Mouse (Mus musculus): ENCODE data around the gene Olfm2. TPM values are rescaled to one million over a fixed set of nuclear protein-coding genes. Genes with fewer than 3 reads are reported as not detected.

Olfm2 gene
- total and polyA plus RNA-seq, 3 experiments: 0.08 to 0.47 TPM; not detected in 1

DNA sequence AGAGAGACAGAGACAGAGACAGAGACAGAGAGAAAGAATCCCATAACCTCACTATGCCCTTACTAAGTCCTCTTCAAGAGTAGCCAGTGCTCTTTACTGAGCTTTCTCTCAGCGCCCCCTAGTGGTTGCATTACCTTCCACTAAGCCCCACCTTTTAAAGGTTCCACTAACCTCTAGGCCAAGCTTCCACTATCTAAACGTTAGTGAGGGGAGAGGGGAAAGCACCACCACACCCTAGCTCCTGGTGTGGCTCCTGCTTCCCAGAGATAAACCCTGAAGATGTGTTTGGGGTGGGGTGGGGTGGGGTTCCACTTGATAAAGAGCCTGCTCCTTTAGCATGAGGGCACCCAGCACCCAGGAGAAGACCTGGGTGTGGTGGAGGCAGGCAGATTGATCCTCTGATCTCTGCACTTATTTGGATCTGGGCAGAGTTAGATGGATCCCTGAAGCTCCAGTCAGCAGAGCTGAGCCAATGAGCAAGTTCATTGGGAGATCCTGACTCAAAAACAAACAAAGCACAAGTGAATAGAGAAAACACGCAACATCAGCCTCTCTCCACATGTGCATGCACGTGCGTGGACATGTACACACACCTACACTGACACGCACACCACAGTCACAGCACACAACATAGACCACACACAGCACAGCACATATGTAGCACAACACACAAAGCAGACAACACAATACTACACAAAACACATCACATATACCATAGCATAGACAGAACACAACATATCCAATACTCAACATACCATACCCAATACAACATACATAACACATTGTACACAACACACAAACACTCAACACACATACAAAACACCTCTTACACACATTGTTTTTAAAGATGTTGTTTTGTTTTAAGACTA lies 11.2 kb upstream of the Olfm2 start:
- DNase-seq (ENCODE audit: extremely low read depth): peak; percentile 84
- Histone ChIP-seq H3K4me3 (replicated peaks in 1 of 3; ENCODE audit: low read depth in 2 of 3, low read length in 2 of 3, poor library complexity in 1 of 3) (no peak overlapping the region), H3K27ac (ENCODE audit: insufficient read depth, low read depth) (no peak overlapping the region), H3K9ac (ENCODE audit: insufficient read depth, low read depth) (no peak overlapping the region), H3K27me3 (replicated peaks) (peaks cover 20% of the 10 kb centered on the region), H3K4me1 (ENCODE audit: control insufficient read depth in 1 of 2, insufficient read depth in 2 of 2) (peaks cover 0 to 29% of the 10 kb centered on the region in 2 experiments; a peak in 2 of 4 replicates), H3K36me3 (replicated peaks in 1 of 2; ENCODE audit: control insufficient read depth in 1 of 2, insufficient read depth in 1 of 2, low read length in 1 of 2) (no peaks in the 10 kb centered on the region), H3K9me3 (replicated peaks; ENCODE audit: low read length) (no peaks in the 10 kb centered on the region), H3K4me2 (ENCODE audit: insufficient read depth, low read depth, poor library complexity, severe bottlenecking) (no peak overlapping the region), H3K79me2 (replicated peaks; ENCODE audit: control insufficient read depth, extremely low read depth, insufficient read depth, poor library complexity, severe bottlenecking) (no peaks in the 10 kb centered on the region)
- TF ChIP-seq USF2 (conservative IDR thresholded peaks at IDR 0.05; ENCODE audit: low read depth, low read length) (no peak), JUN (IDR thresholded peaks at IDR 0.05; ENCODE audit: insufficient read depth, low read depth, low read length) (no peak), NRF1 (IDR thresholded peaks at IDR 0.05; ENCODE audit: low read depth, low read length) (no peak), SMC3 (IDR thresholded peaks at IDR 0.05; ENCODE audit: low read depth, low read length) (peak; percentile 51), RAD21 (IDR thresholded peaks at IDR 0.05; ENCODE audit: low read depth, low read length) (peak; percentile 50), ZMIZ1 (IDR thresholded peaks at IDR 0.05; ENCODE audit: low read depth, low read length) (no peak), CTCF (conservative IDR thresholded peaks at IDR 0.05 in 1 of 2, IDR thresholded peaks at IDR 0.05 in 1 of 2; ENCODE audit: low read depth in 2 of 2, low read length in 2 of 2) (peak; percentile 80 to 82)
- in situ Hi-C loops (cut with MboI; ENCODE audit: low pct_ligation_motif_present, low pct_unique_long_range_greater_than_20kb, low sequenced_read_pairs): loop anchor here (5.0 kb wide), 1 partner anchor 45 kb away; no protein-coding TSS in a partner anchor
- dilution Hi-C loops (cut with MboI; ENCODE audit: extremely low pct_ligation_motif_present, extremely low pct_unique_long_range_greater_than_20kb, low sequenced_read_pairs): no loop called here

DNA sequence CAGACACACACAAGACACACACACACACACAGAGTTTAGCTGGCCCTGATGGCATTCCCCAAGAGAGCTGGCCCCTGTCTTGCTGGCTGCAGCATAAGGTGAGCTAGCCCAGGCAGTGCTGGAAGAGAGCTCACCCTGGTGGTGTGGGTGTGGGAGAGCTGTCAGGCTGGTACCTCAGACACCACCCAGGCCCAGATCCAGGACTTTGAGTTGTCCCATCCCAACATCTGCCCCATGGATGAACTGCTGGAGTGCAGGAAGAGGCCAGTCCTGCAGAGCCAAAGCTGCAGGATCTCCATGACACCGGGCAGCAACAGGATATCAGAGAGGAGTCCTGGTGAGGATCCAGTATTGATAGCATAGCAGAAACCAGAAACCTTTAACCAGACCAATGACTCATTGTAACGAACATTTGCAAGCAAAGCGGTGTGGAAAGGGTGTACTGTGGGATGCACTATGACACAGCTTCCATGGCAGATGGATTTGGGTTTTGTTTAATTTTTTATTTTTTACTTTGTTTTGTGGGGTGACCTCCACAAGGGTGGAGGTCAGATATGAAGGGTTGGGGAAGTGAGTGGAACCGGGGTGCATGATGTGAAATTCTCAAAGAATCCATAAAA lies 10.0 kb upstream of the Olfm2 start:
- TF ChIP-seq CTCF (conservative IDR thresholded peaks at IDR 0.05 in 1 of 2, IDR thresholded peaks at IDR 0.05 in 1 of 2; ENCODE audit: low read depth in 2 of 2, low read length in 2 of 2): peak in 1 of 2 experiments; percentile 23; a peak in 1 of 4 replicates
- no peak for TF ChIP-seq RCOR1 (conservative IDR thresholded peaks at IDR 0.05; ENCODE audit: low read depth, low read length)
- no peaks in the 10 kb centered on the region for H3K9me3 ChIP-seq (replicated peaks; ENCODE audit: low read length)
- H3K4me2 ChIP-seq (ENCODE audit: insufficient read depth, low read depth, poor library complexity, severe bottlenecking): no peak overlapping the region
- H3K27me3 ChIP-seq (replicated peaks): peaks cover 18% of the 10 kb centered on the region
- no peaks in the 10 kb centered on the region for H3K79me2 ChIP-seq (replicated peaks; ENCODE audit: control insufficient read depth, extremely low read depth, insufficient read depth, poor library complexity, severe bottlenecking)
- H3K27ac ChIP-seq (ENCODE audit: insufficient read depth, low read depth): no peak overlapping the region
- no peak overlapping the region for H3K4me3 ChIP-seq (replicated peaks in 1 of 3; ENCODE audit: low read depth in 2 of 3, low read length in 2 of 3, poor library complexity in 1 of 3)
- dilution Hi-C loops (cut with MboI; ENCODE audit: extremely low pct_ligation_motif_present, extremely low pct_unique_long_range_greater_than_20kb, low sequenced_read_pairs) (no loop called here), in situ Hi-C loops (cut with MboI; ENCODE audit: low pct_ligation_motif_present, low pct_unique_long_range_greater_than_20kb, low sequenced_read_pairs) (loop anchor here (5.0 kb wide), 1 partner anchor 46 kb away; no protein-coding TSS in a partner anchor)
- H3K4me1 ChIP-seq (ENCODE audit: control insufficient read depth in 1 of 2, insufficient read depth in 2 of 2): peaks cover 0 to 25% of the 10 kb centered on the region in 2 experiments; a peak in 2 of 4 replicates
- H3K36me3 ChIP-seq (replicated peaks in 1 of 2; ENCODE audit: control insufficient read depth in 1 of 2, insufficient read depth in 1 of 2, low read length in 1 of 2): no peaks in the 10 kb centered on the region
- H3K9ac ChIP-seq (ENCODE audit: insufficient read depth, low read depth): no peak overlapping the region
- no peak for DNase-seq (ENCODE audit: extremely low read depth)

DNA sequence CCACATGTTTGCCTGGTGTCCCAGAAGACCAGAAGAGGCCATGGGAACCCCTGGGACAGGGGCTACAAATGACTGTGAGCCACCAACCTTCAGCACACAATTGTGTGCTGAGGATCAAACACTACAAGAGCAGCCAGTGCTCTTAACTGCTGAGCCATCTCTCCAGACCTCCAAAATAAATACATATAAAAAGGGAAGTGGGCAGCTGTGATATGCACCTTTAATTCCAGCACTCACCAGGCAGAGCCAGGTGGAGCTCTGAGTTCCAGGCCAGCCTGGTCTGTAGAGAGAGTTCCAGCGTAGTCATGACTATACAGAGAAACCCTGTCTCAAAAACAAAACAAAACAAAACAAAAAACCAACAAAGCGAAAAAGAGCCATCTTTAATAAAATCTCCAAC lies 8.2 kb upstream of the Olfm2 start:
- H3K79me2 ChIP-seq (replicated peaks; ENCODE audit: control insufficient read depth, extremely low read depth, insufficient read depth, poor library complexity, severe bottlenecking): no peaks in the 10 kb centered on the region
- no peak overlapping the region for H3K4me2 ChIP-seq (ENCODE audit: insufficient read depth, low read depth, poor library complexity, severe bottlenecking)
- H3K4me3 ChIP-seq (replicated peaks in 1 of 3; ENCODE audit: low read depth in 2 of 3, low read length in 2 of 3, poor library complexity in 1 of 3): no peak overlapping the region
- H3K36me3 ChIP-seq (replicated peaks in 1 of 2; ENCODE audit: control insufficient read depth in 1 of 2, insufficient read depth in 1 of 2, low read length in 1 of 2): no peaks in the 10 kb centered on the region
- peaks cover 0 to 25% of the 10 kb centered on the region in 2 experiments; a peak in 2 of 4 replicates for H3K4me1 ChIP-seq (ENCODE audit: control insufficient read depth in 1 of 2, insufficient read depth in 2 of 2)
- H3K9ac ChIP-seq (ENCODE audit: insufficient read depth, low read depth): no peak overlapping the region
- DNase-seq (ENCODE audit: extremely low read depth): no peak
- peaks cover 25% of the 10 kb centered on the region for H3K27me3 ChIP-seq (replicated peaks)
- dilution Hi-C loops (cut with MboI; ENCODE audit: extremely low pct_ligation_motif_present, extremely low pct_unique_long_range_greater_than_20kb, low sequenced_read_pairs) (no loop called here), in situ Hi-C loops (cut with MboI; ENCODE audit: low pct_ligation_motif_present, low pct_unique_long_range_greater_than_20kb, low sequenced_read_pairs) (no loop called here)
- H3K27ac ChIP-seq (ENCODE audit: insufficient read depth, low read depth): no peak overlapping the region
- no peaks in the 10 kb centered on the region for H3K9me3 ChIP-seq (replicated peaks; ENCODE audit: low read length)
- no peak for TF ChIP-seq SMC3 (IDR thresholded peaks at IDR 0.05; ENCODE audit: low read depth, low read length)
- no peak for TF ChIP-seq RAD21 (IDR thresholded peaks at IDR 0.05; ENCODE audit: low read depth, low read length)
- no peak for TF ChIP-seq USF1 (IDR thresholded peaks at IDR 0.05; ENCODE audit: low read depth, low read length)
- TF ChIP-seq UBTF (IDR thresholded peaks at IDR 0.05; ENCODE audit: low read depth, low read length): no peak
- TF ChIP-seq USF2 (conservative IDR thresholded peaks at IDR 0.05; ENCODE audit: low read depth, low read length): no peak
- TF ChIP-seq KAT2A (IDR thresholded peaks at IDR 0.05; ENCODE audit: insufficient replicate concordance, low read length): no peak
- TF ChIP-seq E2F4 (IDR thresholded peaks at IDR 0.05; ENCODE audit: insufficient replicate concordance, low read depth, low read length): no peak
- no peak for TF ChIP-seq MAFK (IDR thresholded peaks at IDR 0.05; ENCODE audit: insufficient replicate concordance, low read length)
- no peak for TF ChIP-seq EP300 (IDR thresholded peaks at IDR 0.05; ENCODE audit: low read length)
- no peak for TF ChIP-seq TCF12 (IDR thresholded peaks at IDR 0.05; ENCODE audit: low read depth, low read length)
- TF ChIP-seq HCFC1 (IDR thresholded peaks at IDR 0.05; ENCODE audit: low read depth, low read length): no peak
- TF ChIP-seq CHD1 (IDR thresholded peaks at IDR 0.05; ENCODE audit: low read depth, low read length): no peak
- no peak for TF ChIP-seq MYC (IDR thresholded peaks at IDR 0.05; ENCODE audit: low read depth, low read length)
- no peak for TF ChIP-seq ZKSCAN1 (IDR thresholded peaks at IDR 0.05; ENCODE audit: borderline replicate concordance, low read depth, low read length)
- TF ChIP-seq JUN (IDR thresholded peaks at IDR 0.05; ENCODE audit: insufficient read depth, low read depth, low read length): no peak
- TF ChIP-seq NRF1 (IDR thresholded peaks at IDR 0.05; ENCODE audit: low read depth, low read length): no peak
- no peak for TF ChIP-seq IRF4 (IDR thresholded peaks at IDR 0.05; ENCODE audit: low read depth, low read length)
- TF ChIP-seq ELF1 (IDR thresholded peaks at IDR 0.05; ENCODE audit: low read depth, low read length): no peak
